Mouse (Mus musculus) C2C12 (cell line): ENCODE data around the gene Nprl3.
"Not testable (repeated sequence)": the region's sequence is repeated elsewhere in the genome, so short reads cannot be mapped to it uniquely, and the experiment has no call there.

Experiments
- CTCF ChIP-seq: IDR thresholded peaks from one replicate; pipeline ENCODE4 v1.5.1; 2011; ENCODE audit not compliant: control insufficient read depth, insufficient read depth, insufficient read length
- FOSL1 ChIP-seq: IDR thresholded peaks from one replicate; pipeline ENCODE4 v1.8.0; 2011; ENCODE audit warnings: mild to moderate bottlenecking, low read length; ENCODE audit not compliant: poor library complexity, insufficient read depth, severe bottlenecking
- MAX ChIP-seq: IDR thresholded peaks from one replicate; pipeline ENCODE4 v1.6.1; 2011; ENCODE audit warnings: mild to moderate bottlenecking, control low read depth
- MYOD1 ChIP-seq: IDR thresholded peaks from one replicate; pipeline ENCODE4 v1.6.1; 2011; ENCODE audit warnings: low read depth; ENCODE audit not compliant: control insufficient read depth, insufficient read length

GRCm38 (mm10) chr11:32283091-32283777 lies 15.7 kb upstream of the Nprl3 start, which contains the start of gene Hba-a1:
- not testable (repeated sequence) for TF ChIP-seq CTCF, MYOD1, MAX, FOSL1
